Mouse (Mus musculus) liver, embryonic 12.5 days (tissue): ENCODE measurements around the gene Acot11. TPM values are rescaled to one million over a fixed set of nuclear protein-coding genes. Genes with fewer than 3 reads are reported as not detected.

ENCODE experiments used
- ATAC-seq: fragments of 200-750 bp; cut with Nextera tagmentation; 2 replicates; pipeline ENCODE4 v1.8.0; 2017; ENCODE audit warnings: moderate number of reproducible peaks, mild to moderate bottlenecking, moderate library complexity
- H3K27ac ChIP-seq: fragments of 300-500 bp; sonication (generic); 2 replicates; pipeline ENCODE4 v1.5.1; 2016; ENCODE audit warnings: mild to moderate bottlenecking
- H3K27me3 ChIP-seq: fragments of 300-500 bp; sonication (generic); replicated peaks from 2 replicates; pipeline ENCODE4 v1.6.1; 2016; ENCODE audit warnings: mild to moderate bottlenecking, moderate library complexity
- H3K36me3 ChIP-seq: fragments of 300-500 bp; sonication (generic); 2 replicates; pipeline ENCODE4 v1.6.1; 2016; ENCODE audit warnings: mild to moderate bottlenecking, moderate library complexity
- H3K4me1 ChIP-seq: fragments of 300-500 bp; sonication (generic); 2 replicates; pipeline ENCODE4 v1.6.1; 2016
- H3K4me2 ChIP-seq: fragments of 300-500 bp; sonication (generic); 2 replicates; pipeline ENCODE4 v1.6.1; 2016; ENCODE audit warnings: mild to moderate bottlenecking, moderate library complexity
- H3K4me3 ChIP-seq: fragments of 300-500 bp; sonication (generic); 2 replicates; pipeline ENCODE4 v1.5.1; 2016; ENCODE audit warnings: mild to moderate bottlenecking, moderate library complexity
- H3K9ac ChIP-seq: fragments of 300-500 bp; sonication (generic); 2 replicates; pipeline ENCODE4 v1.6.1; 2016; ENCODE audit warnings: mild to moderate bottlenecking, moderate library complexity
- H3K9me3 ChIP-seq: fragments of 300-500 bp; sonication (generic); replicated peaks from 2 replicates; pipeline ENCODE4 v1.6.1; 2016; ENCODE audit warnings: mild to moderate bottlenecking, moderate library complexity
- WGBS: fragments of 180-500 bp; shearing (Covaris S2); methylation state at CpG from one replicate; pipeline ENCODE4 v1.1.7; 2016; ENCODE audit not compliant: insufficient replicate concordance; 5-methylcytosine and 5-hydroxymethylcytosine counted together
- polyA plus RNA-seq: library from polyadenylated mRNA; unstranded; fragments of >200 nt; fragmentation: Nextera tagmentation; extraction: Ambion mirVana; gene quantifications from 2 replicates; pipeline ENCODE4 v1.2.1, GENCODE M21; 2016

Gene Acot11
- polyA plus RNA-seq, 1 experiment from 2014 or later: 7.5 TPM

DNA sequence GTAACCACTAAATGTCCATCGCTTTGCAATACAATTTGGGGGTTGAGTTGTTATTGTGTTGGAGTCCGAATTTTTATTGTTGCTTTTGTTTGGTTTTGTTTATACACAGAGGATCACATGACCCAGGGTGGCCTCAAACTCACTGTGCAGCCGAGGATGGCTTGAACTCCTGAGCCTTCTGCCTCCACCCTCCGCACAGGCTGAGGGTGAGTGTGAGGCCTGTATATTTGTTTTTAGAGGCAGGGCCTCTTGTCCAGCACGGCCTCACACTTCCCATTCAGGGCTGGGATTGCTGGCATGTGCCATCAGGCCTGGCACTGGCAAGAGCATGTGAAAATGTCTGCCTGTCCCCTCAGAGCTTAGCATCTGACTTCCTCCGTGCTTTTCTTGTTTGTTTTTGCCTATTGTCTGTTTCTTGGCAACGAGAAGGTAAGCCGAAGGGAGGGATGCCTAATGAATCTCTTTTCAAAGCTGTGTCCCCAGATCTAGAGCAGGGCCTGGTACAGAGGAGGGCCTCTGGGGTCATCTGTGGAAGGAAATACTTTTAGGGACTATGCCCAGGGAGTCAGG is 99.6 kb downstream of the Acot11 start:
- H3K27me3 ChIP-seq: peaks cover 51% of the 10 kb centered on the region
- ATAC-seq: no peak
- no peak overlapping the region for H3K4me3 ChIP-seq
- H3K36me3 ChIP-seq: no peaks in the 10 kb centered on the region
- H3K4me1 ChIP-seq: peaks cover 5% of the 10 kb centered on the region
- H3K4me2 ChIP-seq: no peak overlapping the region
- H3K9ac ChIP-seq: no peak overlapping the region
- no peak overlapping the region for H3K27ac ChIP-seq
- no peaks in the 10 kb centered on the region for H3K9me3 ChIP-seq
- 51% methylated on average over 8 of the region's 8 CpGs for WGBS

DNA sequence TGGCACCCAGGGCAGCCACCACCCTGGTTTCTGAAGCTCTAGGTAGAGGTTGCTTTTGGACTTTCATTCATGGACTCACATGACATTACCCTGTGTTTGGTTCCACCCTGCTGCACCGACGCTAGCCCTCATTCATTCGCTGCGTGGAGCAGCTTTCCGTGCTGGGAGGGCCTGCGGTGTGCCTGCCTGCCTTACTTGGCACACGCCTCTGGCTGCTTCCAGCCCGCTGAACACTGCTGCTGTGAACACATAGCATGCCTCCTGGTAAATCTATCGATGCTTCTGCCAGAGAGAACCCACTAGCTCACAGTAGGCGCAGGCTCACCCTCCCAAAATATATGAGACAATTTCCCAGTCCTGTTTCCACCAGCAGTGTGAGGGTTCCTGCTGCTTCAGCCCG is 100.4 kb downstream of the Acot11 start:
- Histone ChIP-seq H3K36me3 (no peaks in the 10 kb centered on the region), H3K4me1 (peaks cover 9% of the 10 kb centered on the region), H3K4me2 (no peak overlapping the region), H3K4me3 (no peak overlapping the region), H3K9me3 (no peaks in the 10 kb centered on the region), H3K27me3 (peaks cover 51% of the 10 kb centered on the region), H3K9ac (no peak overlapping the region), H3K27ac (no peak overlapping the region)
- ATAC-seq: no peak
- WGBS: 68% methylated on average over 11 of the region's 11 CpGs

DNA sequence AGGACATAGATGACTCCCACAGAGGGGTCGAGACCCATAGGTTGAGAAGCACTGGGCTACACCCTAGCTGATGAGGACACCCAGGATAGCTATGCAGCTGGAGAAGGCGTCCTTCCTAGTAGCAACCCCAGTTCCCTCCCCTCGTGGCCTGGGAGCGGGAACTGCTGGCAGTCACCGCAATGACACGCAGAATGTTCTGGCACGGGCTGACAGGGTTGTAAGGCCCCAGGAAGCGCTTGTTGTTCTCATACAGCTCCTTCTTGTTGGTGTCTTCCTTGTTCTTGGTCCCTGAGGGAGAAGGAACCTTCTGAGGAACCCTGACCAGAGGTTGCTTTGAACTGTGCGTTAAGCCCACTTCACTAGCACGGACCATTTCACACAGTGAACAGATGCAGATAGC is 100.8 kb downstream of the Acot11 start:
- Histone ChIP-seq H3K4me3 (no peak overlapping the region), H3K4me1 (peaks cover 9% of the 10 kb centered on the region), H3K36me3 (no peaks in the 10 kb centered on the region), H3K27ac (no peak overlapping the region), H3K27me3 (peaks cover 46% of the 10 kb centered on the region), H3K9ac (no peak overlapping the region), H3K4me2 (no peak overlapping the region), H3K9me3 (no peaks in the 10 kb centered on the region)
- no peak for ATAC-seq
- 62% methylated on average over 10 of the region's 10 CpGs for WGBS

GRCm38 (mm10) chr4:106700798-106701197 is 104.0 kb downstream of the Acot11 start:
- Histone ChIP-seq H3K27me3 (peaks cover 55% of the 10 kb centered on the region), H3K9me3 (no peaks in the 10 kb centered on the region), H3K4me3 (no peak overlapping the region), H3K27ac (no peak overlapping the region), H3K4me2 (no peak overlapping the region), H3K9ac (no peak overlapping the region), H3K4me1 (0 out of 2 replicates have a peak, but pooled peaks cover 4% of the 10 kb centered on the region), H3K36me3 (no peaks in the 10 kb centered on the region)
- 30% methylated on average over 4 of the region's 4 CpGs for WGBS
- ATAC-seq: no peak

DNA sequence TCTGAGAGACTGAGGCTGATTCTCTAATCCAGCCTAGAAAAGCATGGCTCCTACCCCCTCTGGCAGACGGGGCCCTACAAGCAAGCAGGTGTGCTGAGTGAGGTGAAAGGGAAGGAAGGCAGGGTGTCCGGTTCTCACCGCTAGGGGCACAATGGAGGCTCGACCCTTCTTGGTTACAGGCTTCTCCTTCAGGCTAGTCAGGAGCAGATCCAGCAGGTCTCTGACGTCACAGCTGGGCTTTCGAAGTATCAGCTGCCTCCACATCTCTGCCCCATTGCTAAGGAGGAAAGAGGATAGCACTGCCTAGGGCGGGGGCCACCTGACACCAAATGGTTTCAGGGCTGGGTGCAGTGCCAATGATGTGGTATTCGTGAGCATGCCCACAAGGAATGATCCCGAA is 104.8 kb downstream of the Acot11 start:
- H3K27me3 ChIP-seq: peaks cover 56% of the 10 kb centered on the region
- H3K4me1 ChIP-seq: 0 out of 2 replicates have a peak, but pooled peaks cover 4% of the 10 kb centered on the region
- H3K4me3 ChIP-seq: no peak overlapping the region
- H3K36me3 ChIP-seq: no peaks in the 10 kb centered on the region
- no peak overlapping the region for H3K9ac ChIP-seq
- H3K9me3 ChIP-seq: no peaks in the 10 kb centered on the region
- no peak for ATAC-seq
- no peak overlapping the region for H3K27ac ChIP-seq
- H3K4me2 ChIP-seq: no peak overlapping the region
- 20% methylated on average over 9 of the region's 9 CpGs for WGBS

Other genes starting within 250 kb of the Acot11 start
- 5.8 and 5.9 TPM in 2 replicates for gene Dhcr24, start 244.0 kb downstream of the Acot11 start, polyA plus RNA-seq
- 0.17 and 0.26 TPM in 2 replicates for gene Lexm, start 187.8 kb downstream of the Acot11 start, polyA plus RNA-seq
- 0.05 and 0.07 TPM in 2 replicates for gene Ttc22, start 182.6 kb downstream of the Acot11 start, polyA plus RNA-seq
- 6.9 and 7.5 TPM in 2 replicates for gene Pars2, start 153.9 kb downstream of the Acot11 start, polyA plus RNA-seq
- gene Ttc4, start 126.1 kb downstream of the Acot11 start, polyA plus RNA-seq: 45.2 and 48.6 TPM in 2 replicates
- 0.10 and 0.15 TPM in 2 replicates for gene Mroh7, start 74.1 kb downstream of the Acot11 start, polyA plus RNA-seq
- gene Fam151a, start 71.1 kb downstream of the Acot11 start, polyA plus RNA-seq: not detected in 2 replicates
- gene Ssbp3, start 105.7 kb upstream of the Acot11 start, polyA plus RNA-seq: 98.6 and 118 TPM in 2 replicates